Mouse (Mus musculus) layer of hippocampus, adult 11-12 months (tissue): ENCODE results near the gene Esrra.
A peak's percentile ranks its signal among the peaks of the same experiment; 100 is the strongest.

Experiments
- DNase-seq: peaks from one replicate; pipeline ENCODE4 v3.0.0; 2022; ENCODE audit warnings: low spot score

The Esrra gene

DNA sequence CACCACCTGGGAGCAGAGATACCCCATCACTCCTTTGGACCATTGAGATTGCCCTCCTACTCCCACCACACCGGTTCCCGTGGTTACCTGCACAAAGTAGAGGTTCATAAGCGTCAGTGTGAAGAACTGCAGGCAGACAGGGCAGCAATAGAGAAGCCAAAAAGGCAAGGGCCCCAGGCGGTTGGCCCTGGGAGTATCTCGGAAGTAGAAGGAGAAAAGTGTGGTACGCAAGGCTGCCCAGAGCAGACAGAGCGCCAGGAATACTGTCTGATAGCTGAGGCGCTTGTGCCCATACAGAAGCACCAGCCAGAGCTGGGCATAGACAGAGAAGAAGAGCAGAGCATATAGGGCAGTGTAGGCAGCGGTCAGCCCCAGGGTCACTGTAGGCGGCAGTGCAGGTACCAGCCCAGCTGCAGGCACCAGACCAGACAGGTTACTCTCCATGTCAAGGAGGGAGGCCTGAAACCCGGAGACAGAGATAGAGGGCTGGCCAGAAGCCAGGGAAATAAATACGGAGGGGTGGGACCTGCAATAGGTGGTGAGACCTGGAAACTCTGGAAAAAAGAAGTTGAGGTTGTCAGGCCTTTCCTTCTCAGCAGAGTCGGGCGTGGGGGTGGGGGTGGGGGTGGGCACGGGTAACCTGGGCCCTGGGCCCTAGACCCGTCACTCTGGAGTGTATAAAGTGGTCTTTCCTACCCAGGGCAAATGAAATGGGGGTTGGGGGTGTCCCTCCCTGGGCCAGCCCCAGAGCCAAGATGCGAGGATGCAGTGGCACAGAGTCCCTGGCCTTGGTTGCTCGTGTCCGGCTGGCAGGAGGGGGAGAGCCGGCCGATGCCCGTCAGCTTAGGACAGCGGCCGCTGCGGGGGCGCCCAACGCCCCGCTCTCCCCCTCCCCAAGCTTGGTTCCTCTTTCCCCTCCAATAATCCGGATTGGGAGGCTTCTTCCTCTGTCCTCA is 19.1 kb upstream of the Esrra start:
- DNase-seq: no peak

DNA sequence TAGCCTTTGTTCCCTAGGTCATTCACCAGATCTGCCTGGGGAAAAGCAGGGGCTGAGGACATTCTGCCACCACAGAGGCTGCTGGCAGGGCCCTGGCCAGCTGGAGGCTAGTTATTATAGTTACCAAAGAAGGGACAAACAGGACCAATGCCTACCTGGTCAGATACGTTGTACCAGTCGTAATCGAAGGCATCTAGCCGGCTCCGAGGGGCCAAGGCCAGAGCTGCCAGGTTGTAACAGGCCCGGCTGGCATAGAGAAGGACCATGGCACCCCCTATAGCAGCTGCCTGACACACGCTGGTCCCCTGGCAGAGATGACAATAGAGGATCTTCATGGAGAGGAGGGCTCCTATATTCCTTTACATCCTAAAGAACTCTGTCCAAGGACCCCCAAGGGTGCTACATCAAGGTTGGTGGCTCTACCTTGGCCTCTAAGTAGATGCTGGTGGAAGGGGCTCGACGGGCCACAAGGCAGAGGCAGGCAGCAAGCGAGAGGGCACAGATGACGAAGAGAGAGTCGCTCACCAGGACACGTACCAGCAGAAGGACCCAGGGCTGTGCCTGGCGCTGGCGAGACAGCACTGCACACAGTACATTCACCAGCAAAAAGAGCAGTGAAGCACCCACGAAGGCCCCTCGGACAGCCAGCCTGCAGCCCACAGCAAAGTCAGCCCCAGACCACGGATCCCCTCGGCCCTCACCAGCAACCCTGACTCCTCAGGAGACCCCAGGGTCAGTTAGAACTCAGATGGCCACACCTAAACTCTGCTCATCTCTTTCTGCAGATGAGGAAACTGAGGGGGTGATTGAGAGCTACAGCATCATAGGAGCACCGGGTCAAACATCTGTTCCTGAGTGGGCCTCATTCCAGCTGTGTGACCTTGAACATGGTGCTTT is 17.7 kb upstream of the Esrra start:
- DNase-seq: no peak

DNA sequence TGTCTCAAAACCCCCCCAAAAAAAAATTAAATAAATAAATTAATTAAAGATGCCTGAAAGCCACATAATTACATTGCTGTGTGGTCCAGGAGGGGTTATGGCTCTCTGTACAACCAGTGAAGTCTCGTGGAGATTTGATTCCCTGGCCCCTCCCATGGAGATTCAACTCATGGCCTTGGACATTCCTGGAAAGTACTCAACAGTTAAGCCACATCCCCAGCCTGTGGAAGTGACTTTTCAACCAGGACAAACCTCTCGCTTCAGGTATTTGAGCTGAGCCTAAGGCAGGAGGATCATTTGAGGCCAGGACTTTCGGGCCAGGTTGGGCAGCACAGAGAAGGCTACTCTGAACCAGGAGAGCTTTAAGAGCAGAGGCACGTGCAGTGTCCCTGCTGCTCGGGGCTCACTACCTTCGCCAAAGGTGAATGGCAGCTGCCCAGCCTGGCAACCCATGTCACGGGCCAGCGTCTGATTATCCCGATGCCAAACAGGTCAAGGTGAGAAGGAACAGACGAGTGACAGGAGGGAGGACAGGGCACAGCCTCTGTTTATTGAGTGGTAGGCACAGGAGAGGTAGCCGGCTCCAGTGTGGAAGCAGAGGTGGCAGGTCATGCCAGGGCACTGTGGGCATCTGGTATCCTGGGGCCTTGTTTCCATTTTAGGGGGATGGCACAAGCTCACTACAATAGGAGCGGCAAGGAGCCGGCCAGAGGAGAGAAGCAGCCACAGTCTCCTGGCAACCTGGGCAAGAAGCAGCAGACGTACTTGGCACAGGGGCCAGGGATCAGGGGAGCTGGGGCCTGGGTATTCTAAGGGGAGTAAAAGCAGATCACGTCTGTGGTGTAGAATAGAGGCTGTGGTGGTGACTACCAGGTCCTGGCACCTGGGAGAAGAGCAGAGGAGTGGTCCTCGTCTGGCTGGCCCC is 16.2 kb upstream of the Esrra start:
- no peak for DNase-seq

DNA sequence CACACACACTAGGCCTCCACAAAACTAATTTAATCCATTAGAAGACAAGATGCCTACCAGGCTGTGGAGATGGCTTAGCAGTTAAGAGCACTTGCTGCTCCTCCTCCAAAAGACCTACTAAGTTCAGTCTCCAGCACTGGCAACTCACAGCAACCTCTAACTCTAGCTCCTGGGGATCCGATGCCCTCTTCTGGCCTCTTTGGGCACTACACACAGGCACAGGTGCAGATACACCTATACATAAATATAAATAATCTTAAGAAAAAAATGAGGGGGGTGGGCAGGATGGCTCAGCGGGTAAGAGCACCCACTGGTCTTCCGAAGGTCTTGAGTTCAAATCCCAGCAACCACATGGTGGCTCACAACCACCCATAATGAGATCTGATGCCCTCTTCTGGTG is 14.7 kb upstream of the Esrra start:
- DNase-seq: no peak

DNA sequence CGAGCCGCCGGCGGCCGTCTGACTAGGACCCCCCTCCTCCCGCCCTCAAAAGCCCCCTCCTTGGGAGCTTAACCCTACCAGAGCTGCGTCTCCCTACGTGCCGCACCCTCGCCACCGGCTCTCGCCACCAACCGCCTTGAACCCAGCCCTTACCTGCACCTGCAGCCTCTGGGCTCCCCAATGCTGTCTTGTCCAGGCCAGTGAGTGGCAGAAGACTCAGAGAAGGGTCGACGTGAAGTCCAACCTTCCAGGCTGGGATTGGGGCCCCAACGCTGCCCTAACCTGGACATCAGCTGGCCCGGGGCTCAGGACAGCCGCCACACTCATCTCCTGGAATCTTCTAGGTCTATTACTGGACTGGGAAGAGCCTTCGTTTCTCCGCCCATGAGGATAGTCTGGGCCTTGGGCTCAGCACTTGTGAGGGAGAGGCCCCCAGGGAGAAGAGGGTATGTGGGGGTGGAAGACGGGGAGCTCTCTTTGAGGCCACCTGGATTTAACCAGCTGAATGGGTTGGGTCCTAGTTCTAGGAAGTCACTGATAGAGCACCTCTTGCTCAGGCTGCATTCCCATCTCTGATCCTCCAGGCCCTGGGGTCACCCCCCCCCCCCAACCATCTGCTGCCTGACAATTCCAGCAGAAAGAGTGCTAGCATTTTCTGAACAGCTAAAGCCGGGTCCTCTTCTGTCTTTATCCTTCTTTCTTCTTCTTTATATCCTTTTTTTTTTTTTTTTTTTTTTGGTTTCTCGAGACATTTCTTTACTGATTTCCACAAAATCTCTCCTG is 12.8 kb upstream of the Esrra start, which contains the start of gene Kcnk4:
Gene Kcnk4, minus strand, starts transcription at position 321 of the 783 bp plus-strand sequence.
- DNase-seq: no peak

DNA sequence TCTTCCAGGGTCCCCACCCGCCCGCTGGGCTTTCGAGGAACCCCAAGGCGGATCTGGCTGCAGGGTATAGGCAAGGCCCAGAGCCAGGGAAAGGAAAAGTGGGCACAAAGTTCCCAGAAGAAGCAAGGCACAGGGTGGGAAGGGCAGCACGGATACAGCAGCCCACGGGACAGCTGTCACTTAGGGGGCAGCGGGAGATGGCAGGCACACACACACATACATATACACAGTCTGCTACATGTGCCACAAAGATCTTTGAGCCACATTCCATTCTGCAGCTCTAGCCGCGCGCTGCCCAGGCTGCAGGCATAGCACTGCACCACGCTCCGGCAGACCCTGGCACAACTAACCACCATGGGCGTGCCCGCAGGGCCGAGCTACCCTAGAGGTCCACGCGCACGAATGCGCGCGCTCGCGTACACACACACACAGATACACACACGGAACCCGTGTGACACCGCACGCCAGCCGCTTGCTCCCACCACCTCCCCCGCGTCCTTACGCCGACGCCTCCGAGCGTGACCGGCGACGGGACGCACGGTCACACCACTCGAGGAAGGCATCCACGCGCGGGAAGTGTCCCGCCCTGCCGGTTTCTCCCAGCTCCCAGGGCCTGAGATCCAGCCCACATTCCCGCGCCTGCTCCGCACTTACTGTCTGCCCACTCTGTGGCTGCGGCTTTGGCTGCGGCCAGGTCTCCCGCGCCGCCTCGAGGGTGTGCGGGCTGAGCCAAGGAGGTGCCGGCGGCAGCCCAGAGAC is 12.0 kb upstream of the Esrra start:
- DNase-seq: peak; percentile 51

DNA sequence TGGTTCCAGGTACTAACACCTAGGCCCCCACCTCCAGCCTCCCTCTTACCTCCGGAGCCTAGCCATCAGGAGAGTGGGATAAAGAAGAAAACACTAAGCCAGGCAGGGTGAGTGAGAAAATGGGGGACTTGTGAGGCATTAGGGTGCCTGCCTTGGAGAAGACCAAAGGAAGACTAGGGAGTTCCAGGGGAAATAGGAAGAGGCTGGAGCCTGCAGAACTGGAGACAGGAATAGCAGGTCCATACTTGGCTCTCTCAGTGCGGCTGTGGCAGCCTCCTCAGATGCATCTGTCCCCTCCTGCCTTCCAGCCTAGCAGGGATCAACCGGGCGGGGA is 11.5 kb upstream of the Esrra start:
- no peak for DNase-seq

DNA sequence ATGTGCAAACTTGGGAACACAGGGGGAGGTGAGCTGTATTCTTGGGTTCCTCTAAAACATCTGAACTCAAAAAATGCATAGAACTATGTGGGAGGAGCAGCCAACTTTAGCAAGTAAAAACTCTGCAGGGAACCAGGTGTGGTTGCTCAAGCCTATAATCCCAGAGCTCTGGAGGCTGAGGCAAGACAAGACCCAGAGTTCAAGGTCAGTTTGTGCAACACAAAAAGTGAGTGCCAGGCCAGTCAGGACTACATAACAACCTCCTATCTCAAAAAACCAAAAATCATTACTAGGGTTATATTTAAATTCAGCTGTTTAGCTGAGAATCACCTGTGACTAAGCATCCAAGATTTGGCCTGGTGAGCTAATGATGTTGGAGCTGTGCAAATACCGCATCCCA is 10.4 kb upstream of the Esrra start:
- DNase-seq: no peak

DNA sequence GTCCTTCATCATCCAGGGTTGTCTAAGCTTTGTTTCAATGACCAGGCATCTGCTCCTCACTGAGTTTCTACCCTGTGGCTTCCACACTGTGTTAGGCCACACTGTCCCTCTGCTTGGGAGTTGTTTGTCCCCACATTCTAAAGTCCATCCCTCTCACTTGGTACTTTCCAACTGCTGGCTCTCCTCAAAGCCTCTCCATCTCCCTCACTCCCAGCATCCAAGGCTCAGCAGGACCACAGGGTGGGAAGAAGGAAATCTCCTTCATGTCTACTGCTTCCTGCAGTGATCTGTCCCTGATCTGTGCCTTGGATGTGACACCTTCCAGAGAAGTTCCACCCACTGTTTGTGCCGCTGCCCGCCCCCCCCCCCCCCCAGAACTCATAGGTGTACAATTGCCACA is 9.4 kb upstream of the Esrra start:
- no peak for DNase-seq

DNA sequence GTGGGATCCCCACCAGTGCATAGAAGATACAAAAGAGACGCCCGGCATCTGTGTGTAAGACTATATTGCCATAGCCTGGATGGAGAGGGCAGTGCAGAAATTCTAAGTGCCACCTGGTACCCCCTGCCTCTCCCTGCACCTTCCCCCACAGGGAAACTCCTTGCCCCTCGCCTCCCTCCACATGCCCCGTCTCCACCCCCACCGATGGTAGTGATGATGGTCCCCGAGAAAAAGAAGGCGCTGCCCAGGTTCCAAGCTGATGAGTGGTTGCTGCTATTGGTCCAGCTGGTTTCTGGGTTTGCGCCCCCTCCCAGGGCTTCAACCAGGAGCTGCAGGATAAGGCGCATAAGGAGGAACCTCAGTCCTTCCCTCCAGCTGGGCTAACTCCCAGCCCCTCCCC is 6.5 kb upstream of the Esrra start:
- DNase-seq: no peak

DNA sequence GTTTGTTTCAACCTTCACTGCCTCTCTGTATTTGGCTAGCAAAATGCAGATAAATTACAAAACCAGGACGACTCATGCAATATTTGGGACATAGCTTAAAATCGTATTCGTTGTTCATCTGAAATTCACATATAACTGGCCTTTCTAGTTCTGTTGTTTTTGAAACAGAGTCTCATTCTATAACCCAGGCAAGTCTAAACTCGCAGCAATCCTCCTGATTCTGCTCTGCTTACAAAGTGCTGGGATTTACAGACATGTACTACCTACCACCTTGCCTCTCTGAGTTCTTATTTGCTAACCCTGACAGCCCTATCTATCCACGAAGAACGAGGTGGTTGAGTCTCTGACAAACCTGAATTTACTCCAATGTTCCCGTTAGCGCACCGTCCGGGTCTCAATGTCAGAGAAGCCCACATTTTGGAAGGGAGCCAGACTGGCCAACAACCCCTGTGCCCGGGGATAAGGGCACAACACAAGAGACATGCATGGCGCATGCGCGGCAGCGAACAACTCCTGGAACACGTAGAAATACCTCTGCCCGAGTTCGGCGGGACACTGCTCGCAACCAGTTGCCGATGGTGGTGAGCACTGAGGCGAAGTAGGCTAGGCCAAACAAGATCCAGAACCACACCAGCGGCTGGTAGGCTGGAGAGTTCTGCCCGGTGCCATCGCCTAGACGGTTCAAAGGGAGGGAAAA is 5.1 kb upstream of the Esrra start:
- no peak for DNase-seq

DNA sequence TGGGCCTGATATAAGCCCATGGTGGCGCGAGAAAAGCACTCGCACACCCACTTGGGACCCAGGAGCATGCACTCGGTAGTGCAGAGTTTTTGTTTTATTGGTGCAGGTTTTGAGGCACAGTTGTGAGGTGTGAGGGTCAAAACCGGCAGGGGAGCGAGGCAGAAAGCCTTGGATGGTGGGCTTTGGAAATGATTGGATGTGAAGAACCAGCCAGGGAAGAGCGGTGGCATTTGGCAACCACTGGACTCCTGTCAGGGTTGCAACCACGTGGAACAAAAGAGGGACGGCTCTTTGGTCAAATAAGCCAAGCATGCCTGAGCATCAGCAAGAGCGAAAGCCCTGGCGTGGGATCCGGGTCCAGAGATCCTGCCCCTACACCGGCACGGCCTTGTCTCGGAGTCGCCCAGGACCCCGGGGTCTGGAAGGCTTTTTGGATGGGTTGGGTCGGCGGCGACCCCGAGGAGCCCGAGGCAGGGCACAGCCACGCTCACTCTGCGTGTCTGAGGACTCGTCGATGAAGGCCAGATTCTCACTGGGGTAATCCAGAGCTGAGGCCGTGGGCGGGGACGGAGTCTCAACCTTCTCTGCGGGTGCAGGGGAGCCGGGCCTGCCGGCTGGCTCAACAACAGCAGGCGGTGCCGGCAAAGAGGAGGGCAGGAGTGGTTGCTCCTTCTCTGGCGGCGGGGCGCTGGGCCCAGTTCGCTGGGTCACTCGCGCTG is 4.2 kb upstream of the Esrra start:
- no peak for DNase-seq

DNA sequence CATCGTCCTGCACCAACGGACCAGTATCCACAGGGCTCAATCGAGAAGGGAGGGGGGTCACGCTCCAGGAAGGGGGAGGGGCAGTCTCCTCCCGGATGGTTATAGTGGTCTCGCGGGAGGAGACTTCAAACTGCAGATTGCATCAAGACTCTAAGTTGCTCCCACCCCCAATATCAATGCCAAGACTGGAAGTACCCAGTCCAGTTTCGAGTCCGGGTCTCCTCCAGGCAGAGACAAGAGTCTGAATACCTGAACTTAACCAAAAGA is 3.6 kb upstream of the Esrra start, which contains the start of gene Catsperz:
Gene Catsperz, minus strand, starts transcription at position 74 of the 267 bp plus-strand sequence.
- DNase-seq: no peak

DNA sequence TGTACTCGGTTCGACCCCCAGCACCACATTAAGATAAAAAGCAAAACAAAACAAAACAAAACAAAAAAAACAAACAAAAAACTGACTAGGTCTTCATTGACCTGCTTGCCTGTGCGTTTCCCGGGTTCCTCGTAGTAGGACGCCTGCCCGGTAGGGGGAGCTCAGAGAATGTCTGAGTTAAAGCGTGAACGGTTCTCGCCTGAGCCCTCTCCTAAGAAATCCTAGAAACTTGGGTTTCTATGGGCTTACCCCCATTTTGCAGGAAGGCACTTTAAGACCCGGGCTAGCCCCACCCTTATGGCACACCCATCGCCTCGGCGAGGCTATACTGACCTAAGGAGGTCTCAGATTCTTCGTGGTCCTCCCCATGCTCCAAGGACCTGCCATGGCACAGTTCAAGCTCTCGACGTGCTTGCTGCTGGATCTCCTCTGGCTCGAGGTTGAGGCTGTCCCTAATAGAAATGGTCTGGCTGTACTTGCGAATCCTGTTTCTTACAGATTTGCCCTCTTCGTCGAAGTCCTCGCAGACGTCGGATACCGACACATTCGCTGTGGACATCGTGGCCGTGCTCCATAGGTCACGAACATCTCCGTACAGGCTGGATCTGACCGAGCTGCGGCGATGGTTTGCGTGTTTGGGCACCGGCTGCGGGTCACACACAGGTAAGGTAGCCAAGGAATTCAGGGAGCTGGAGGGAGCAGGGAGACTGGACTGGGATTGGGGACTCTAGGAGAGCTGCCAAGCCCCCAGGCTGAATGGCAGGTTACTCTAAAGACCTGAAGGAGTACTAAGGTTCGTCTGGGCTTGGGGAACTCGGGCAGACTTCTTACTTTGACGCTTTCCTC is 3.1 kb upstream of the Esrra start:
- DNase-seq: peak; percentile 90

DNA sequence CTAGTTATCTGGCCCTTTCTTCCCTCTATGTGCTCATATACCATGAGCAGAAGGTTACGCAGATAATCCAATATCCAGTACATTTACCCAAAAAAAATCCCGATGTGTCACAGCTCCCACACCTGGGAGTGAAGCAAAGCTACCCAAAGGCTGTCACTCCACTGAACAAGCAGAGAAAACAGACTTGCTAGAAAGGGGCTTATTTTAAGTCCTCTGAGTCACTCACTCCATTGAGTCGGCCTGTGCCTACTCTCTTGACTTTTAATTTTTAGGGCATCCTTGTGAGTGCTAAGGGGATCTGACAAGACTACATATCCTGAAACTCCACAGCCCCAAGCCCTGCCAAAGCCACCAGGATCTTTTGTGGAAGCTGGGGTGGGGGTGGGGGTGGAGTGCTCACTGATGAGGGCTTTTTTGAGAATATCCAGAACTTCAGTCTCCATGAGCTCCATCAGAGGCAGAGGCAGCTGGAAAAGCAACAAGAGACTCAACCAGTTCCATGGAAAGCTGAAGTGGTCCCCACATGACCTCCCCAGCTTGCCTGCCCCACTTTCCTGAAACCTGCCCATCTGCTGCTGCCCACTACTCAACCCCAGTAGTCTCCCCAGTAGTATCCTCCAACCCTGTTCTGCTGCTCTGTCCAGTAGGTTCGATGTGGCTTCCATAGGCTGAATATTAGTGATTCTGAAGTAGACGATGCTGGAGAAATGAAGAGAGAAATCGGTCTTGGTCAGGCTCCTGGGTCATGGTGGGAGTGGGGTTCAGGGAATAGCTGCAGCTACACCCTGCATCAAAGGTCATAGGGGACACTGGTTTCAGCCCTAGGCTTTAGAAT is 1.5 kb upstream of the Esrra start:
- DNase-seq: no peak

DNA sequence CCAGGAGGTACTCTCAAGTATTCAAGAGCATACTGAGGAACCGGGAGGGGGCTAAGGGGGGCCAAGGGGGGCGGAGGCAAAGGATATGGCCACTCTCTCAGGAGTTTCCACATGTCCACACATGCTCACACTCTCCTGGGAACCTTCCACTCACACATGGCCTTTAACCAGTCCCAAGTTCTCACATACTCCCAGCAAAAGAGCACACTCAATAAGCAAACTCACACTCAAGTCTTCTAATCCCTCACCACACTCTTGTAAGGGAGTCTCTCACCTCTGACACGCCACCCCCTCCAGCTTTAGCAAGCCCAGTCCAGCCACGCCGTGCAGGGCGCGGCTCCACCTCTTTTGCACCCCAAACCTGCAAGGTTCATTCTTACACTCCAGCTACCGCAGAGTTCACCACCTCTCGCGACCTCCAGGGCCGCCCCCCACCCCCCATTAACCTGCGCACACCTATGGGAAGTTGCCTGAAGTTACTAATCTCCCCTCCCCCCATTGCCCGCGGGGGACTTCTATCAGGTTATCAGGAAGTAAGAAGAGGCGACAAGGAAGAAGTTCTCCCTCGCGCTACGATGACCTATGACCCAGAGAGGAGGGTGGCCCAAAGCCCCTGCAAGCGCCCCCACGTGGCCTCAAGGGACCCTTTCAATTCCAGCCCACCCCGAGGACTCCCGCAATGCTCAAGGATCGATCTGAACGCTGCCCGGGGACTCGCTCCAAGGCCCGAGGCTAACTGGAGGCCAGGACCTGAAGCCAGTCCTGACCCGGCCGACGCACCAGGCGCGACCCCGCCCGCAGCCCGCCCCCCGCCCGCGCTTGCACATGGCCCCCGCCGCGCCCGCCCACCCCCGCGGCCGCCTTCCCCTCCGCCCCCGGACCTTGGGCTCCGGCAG is 624 bp downstream of the Esrra start:
- peak; percentile 66 for DNase-seq
